8 mouse cellular contexts compared by ENCODE assay signal in genomic region chr7:81072463-81072862, GRCm38 (mm10). TPM values are rescaled to one million over a fixed set of nuclear protein-coding genes. Genes with fewer than 3 reads are reported as not detected.
A peak's percentile ranks its signal among the peaks of the same experiment; 100 is the strongest.
DNase-seq lines count a peak whose midpoint lies in the region; ATAC-seq and TF ChIP-seq lines count a peak whose summit lies in the region.

No protein-coding gene starts in this region.

- H3K4me1 ChIP-seq in heart, embryonic 14.5 days (ENCODE audit: control insufficient read depth in 2 of 2, insufficient read depth in 2 of 2, low read length in 2 of 2), result peaks cover 37 to 54% of the 10 kb centered on the region in 2 experiments
- H3K4me1 ChIP-seq in thymus, adult 2 months (replicated peaks; ENCODE audit: control insufficient read depth, insufficient read depth, low read length), result peaks cover 20% of the 10 kb centered on the region
- peaks cover 18% of the 10 kb centered on the region for H3K4me1 ChIP-seq in liver, embryonic 12.5 days

- no peak for TF ChIP-seq POLR2A in thymus, adult 2 months (IDR thresholded peaks at IDR 0.05; ENCODE audit: control insufficient read depth, extremely low read depth, insufficient read depth, low read length, poor library complexity)

- WGBS in heart, embryonic 14.5 days, result 38% methylated on average over 5 of the region's 5 CpGs
- WGBS in thymus, adult 2 months, result 87% methylated on average over 5 of the region's 5 CpGs
- 65% methylated on average over 5 of the region's 5 CpGs for WGBS in liver, embryonic 12.5 days (ENCODE audit: insufficient replicate concordance)

- no peak for ATAC-seq in heart, embryonic 14.5 days (ENCODE audit: insufficient number of reproducible peaks, insufficient read depth, low FRiP score, low read depth)
- no peak for ATAC-seq in CD4-positive, CD25-positive, alpha-beta regulatory T cell, adult 4 months
- ATAC-seq in liver, embryonic 12.5 days, result no peak

- no peak overlapping the region for H3K4me2 ChIP-seq in heart, embryonic 14.5 days (ENCODE audit: low read length)
- H3K4me2 ChIP-seq in liver, embryonic 12.5 days, result no peak overlapping the region

- peak overlapping the region; percentile 52 to 53 for H3K27ac ChIP-seq in heart, embryonic 14.5 days (replicated peaks in 1 of 2; ENCODE audit: control insufficient read depth in 1 of 2, insufficient read depth in 1 of 2, low read depth in 2 of 2, low read length in 2 of 2)
- H3K27ac ChIP-seq in thymus, adult 2 months (ENCODE audit: control insufficient read depth, insufficient read depth, low read length), result no peak overlapping the region
- H3K27ac ChIP-seq in liver, embryonic 12.5 days, result no peak overlapping the region

- H3K9me3 ChIP-seq in heart, embryonic 14.5 days (ENCODE audit: control insufficient read depth, low read length), result no peaks in the 10 kb centered on the region
- H3K9me3 ChIP-seq in liver, embryonic 12.5 days (replicated peaks), result no peaks in the 10 kb centered on the region

- H3K27me3 ChIP-seq in heart, embryonic 14.5 days (ENCODE audit: control insufficient read depth, insufficient read depth, low read length), result no peaks in the 10 kb centered on the region
- no peaks in the 10 kb centered on the region for H3K27me3 ChIP-seq in thymus, adult 2 months (ENCODE audit: control insufficient read depth, insufficient read depth, low read length)
- no peaks in the 10 kb centered on the region for H3K27me3 ChIP-seq in liver, embryonic 12.5 days (replicated peaks)

- H3K9ac ChIP-seq in heart, embryonic 14.5 days (ENCODE audit: low read length), result no peak overlapping the region
- H3K9ac ChIP-seq in liver, embryonic 12.5 days, result no peak overlapping the region

- TF ChIP-seq CTCF in thymus, adult 2 months (IDR thresholded peaks at IDR 0.05; ENCODE audit: borderline replicate concordance, control insufficient read depth, extremely low read depth, insufficient read depth, low read length, poor library complexity), result no peak

- peak; percentile 67 for DNase-seq in kidney, postnatal 10 days
- DNase-seq in kidney, adult 8-10 months, result no peak
- DNase-seq in fat pad, adult 2 months (ENCODE audit: extremely low read depth, low read depth, low spot score), result peak; percentile 30
- DNase-seq in lung, postnatal 25 days (ENCODE audit: low spot score), result peak; percentile 68
- DNase-seq in thymus, adult 2 months, result no peak

- no peak overlapping the region for H3K4me3 ChIP-seq in heart, embryonic 14.5 days (ENCODE audit: control insufficient read depth in 1 of 2, insufficient read depth in 1 of 2, low read depth in 1 of 2, low read length in 2 of 2)
- H3K4me3 ChIP-seq in thymus, adult 2 months (ENCODE audit: control insufficient read depth, insufficient read depth, low read length), result no peak overlapping the region
- H3K4me3 ChIP-seq in liver, embryonic 12.5 days, result no peak overlapping the region

- H3K36me3 ChIP-seq in heart, embryonic 14.5 days (ENCODE audit: control insufficient read depth, insufficient read depth, low read length), result peaks cover 88% of the 10 kb centered on the region
- H3K36me3 ChIP-seq in thymus, adult 2 months (ENCODE audit: control insufficient read depth, insufficient read depth, low read length), result no peaks in the 10 kb centered on the region
- no peaks in the 10 kb centered on the region for H3K36me3 ChIP-seq in liver, embryonic 12.5 days

RNA-seq across cellular contexts. Expression of gene Alpk3, which starts 15.1 kb away (rescaled TPM):
- polyA plus RNA-seq in heart, embryonic 14.5 days (2014; fragmentation: Nextera tagmentation; extraction: Ambion mirVana), result 22.8 and 25.3 TPM in 2 replicates
- polyA plus RNA-seq in thymus, adult 2 months (2012; rRNA removed), result 0.51 and 1.4 TPM in 2 replicates
- polyA plus RNA-seq in CD4-positive, CD25-positive, alpha-beta regulatory T cell, adult 4 months (2017; shearing (Covaris generic)), result under 1 TPM; 0.29 to 0.46 TPM
- polyA plus RNA-seq in liver, embryonic 12.5 days (2016; fragmentation: Nextera tagmentation; extraction: Ambion mirVana), result 0.11 and 0.14 TPM in 2 replicates

RNA-seq across cellular contexts. Expression of gene Slc28a1, which starts 42.1 kb away (rescaled TPM):
- 0.07 and 0.11 TPM in 2 replicates for polyA plus RNA-seq in heart, embryonic 14.5 days (2014; fragmentation: Nextera tagmentation; extraction: Ambion mirVana)
- 0.15 and 0.24 TPM in 2 replicates for polyA plus RNA-seq in thymus, adult 2 months (2012; rRNA removed)
- not detected for polyA plus RNA-seq in CD4-positive, CD25-positive, alpha-beta regulatory T cell, adult 4 months (2017; shearing (Covaris generic))
- polyA plus RNA-seq in liver, embryonic 12.5 days (2016; fragmentation: Nextera tagmentation; extraction: Ambion mirVana), result 0.49 and 0.51 TPM in 2 replicates

Comparison
In these comparisons a context has a peak if more than half of its experiments do, and no peak if none do; other contexts are left out.
1. DNase-seq: peak in kidney, postnatal 10 days (single experiment), fat pad, adult 2 months (single experiment) and lung, postnatal 25 days (single experiment); none in kidney, adult 8-10 months (0 of 2) and thymus, adult 2 months (single experiment).
2. H3K27ac ChIP-seq: peak in heart, embryonic 14.5 days (2 of 2); none in thymus, adult 2 months (single experiment) and liver, embryonic 12.5 days (single experiment).
3. RNA of gene Alpk3, which starts 15.1 kb away (polyA plus RNA-seq): 22.8 to 25.3 TPM in heart, embryonic 14.5 days; 0.51 to 1.4 TPM in thymus, adult 2 months, 0.29 to 0.46 TPM in CD4-positive, CD25-positive, alpha-beta regulatory T cell, adult 4 months and 0.11 to 0.14 TPM in liver, embryonic 12.5 days; every median in the first group is over 10 times any median in the second.